Mouse (Mus musculus): Measurements from ENCODE around the gene Acadvl. TPM values are rescaled to one million over a fixed set of nuclear protein-coding genes. Genes with fewer than 3 reads are reported as not detected.

Acadvl gene
- polyA plus RNA-seq (2014; fragmentation: Illumina TruSeq; extraction: RNeasy Lipid Tissue Mini Kit (QIAGEN cat#74804); ENCODE audit: low read depth, low replicate concordance) = 27.3 TPM

DNA sequence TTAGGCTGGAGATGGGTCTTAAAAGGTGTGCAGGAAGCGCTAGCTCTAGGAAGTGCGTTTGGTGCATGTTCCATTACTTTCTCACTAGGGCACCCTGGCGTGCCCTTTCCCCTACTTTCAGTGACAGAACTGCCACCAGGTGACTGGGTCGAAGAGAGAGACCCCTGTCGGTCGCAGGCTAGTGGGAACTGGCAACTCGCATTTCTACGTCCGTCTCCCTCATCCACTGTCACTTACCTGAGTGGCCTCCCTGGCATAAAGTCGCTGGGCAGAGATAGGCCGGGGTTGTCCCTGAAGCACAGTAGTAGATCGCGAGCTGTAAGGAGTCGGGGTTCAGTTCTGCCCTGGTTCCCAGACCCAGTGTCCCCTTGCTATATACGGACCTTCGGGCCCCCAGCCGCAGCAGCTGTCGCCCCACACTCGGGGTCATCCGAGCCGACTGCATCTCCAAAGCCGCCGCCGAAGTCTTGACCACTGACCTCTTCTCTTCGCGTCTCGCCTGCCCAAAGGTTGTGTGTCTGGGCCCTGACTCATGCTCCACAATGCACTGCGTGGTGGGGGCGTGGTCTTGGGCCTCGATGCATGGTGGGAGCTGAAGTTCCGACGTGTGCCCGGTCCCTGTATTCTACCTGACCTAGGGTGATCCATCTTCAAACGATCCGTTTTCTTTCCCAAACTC, at the start of gene Acadvl:
Gene Acadvl (minus strand): TSS at position 532 of the 679 bp plus-strand sequence.

GRCm38 (mm10) chr11:70053898-70054570, 38.8 kb upstream of the Acadvl start, which contains the start of gene Asgr1:
Gene Asgr1, plus strand, starts transcription at chr11:70054085.

GRCm38 (mm10) chr11:70016669-70017068, 1.5 kb upstream of the Acadvl start, which contains the start of gene Dlg4:
Gene Dlg4, plus strand, starts transcription at chr11:70016942.

DNA sequence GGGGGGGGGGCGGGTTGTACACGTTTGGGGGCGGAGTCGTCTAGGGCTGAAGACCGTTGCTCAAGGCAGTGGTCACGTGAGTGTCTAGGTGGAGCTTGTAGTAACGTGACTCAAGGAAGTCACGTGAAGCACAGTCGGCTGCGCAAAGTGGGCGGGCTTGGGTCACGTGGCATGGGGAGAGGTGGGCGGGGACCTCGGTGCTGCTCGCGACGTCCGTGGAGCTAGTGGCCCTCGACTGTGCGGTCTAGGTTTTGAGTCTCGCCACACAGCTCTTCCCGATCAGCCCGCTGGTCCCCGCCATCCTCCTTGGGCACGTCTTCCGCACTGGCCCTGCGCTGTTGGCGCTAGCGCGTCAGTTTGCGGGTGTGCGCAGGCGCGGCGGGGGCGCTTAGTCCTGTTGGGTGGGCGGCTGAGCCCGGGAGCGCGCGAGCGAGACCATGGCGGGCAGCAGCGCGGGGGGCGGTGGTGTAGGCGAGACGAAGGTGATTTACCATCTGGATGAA, 14.8 kb downstream of the Acadvl start, which contains the start of gene Dvl2:
Gene Dvl2 (plus strand): TSS at position 200 of the 503 bp plus-strand sequence.

GRCm38 (mm10) chr11:69995391-69995960, 19.7 kb downstream of the Acadvl start, which contains the start of gene Phf23:
Gene Phf23, plus strand, starts transcription at chr11:69995777.

GRCm38 (mm10) chr11:69990850-69991691, 24.1 kb downstream of the Acadvl start, which contains the start of gene Gabarap:
Gene Gabarap, plus strand, starts transcription at chr11:69991143.

DNA sequence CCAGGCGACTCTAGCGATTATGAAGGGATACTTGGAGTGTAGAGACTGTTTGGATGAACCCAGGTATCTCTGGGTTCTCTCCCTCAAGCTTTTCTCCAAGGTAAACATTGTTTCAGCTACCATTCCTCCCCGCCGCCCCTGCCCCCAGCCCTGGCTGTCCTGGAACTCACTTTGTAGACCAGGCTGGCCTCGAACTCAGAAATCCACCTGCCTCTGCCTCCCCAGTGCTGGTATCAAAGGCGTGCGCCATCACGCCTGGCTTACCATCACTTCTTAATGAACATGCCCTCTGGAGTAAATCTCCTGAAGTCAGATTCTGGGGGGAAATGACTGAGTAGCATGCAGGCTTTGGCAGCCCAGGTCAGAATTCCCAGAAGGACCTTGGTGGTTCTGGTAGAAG, 33.0 kb downstream of the Acadvl start, which contains the start of gene Elp5:
Gene Elp5 (minus strand): TSS at position 293 of the 400 bp plus-strand sequence.

DNA sequence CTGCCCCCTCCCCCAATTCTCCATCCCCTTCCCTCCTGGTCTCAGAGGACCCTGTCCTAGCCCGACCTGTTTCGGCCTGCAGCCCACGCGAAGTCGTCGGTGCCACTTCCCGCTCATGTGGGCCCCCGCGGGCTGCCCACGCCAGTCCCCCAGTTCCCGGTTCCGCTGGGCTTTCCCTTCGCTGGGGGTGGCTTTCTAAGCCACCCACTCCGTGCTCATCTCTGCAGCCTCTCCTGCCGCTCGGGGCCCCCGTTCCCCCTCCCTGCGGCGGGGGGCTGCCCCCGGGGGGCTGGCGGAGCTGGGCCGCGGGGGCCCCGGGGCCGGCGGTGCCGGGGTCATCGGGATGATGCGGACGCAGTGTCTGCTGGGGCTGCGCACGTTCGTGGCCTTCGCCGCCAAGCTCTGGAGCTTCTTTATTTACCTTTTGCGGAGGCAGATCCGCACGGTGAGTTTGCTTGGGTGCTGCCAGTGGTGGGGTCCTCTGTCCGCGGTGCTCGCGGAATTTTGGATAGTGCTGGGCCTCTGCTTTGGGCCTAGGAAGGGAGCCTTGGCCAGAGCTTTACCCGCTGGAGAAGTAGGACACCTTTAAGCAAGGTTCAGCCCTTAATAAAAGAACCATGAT, 34.0 kb downstream of the Acadvl start, which contains the start of gene Ctdnep1:
Gene Ctdnep1 (plus strand): TSS at position 16 of the 622 bp plus-strand sequence.

DNA sequence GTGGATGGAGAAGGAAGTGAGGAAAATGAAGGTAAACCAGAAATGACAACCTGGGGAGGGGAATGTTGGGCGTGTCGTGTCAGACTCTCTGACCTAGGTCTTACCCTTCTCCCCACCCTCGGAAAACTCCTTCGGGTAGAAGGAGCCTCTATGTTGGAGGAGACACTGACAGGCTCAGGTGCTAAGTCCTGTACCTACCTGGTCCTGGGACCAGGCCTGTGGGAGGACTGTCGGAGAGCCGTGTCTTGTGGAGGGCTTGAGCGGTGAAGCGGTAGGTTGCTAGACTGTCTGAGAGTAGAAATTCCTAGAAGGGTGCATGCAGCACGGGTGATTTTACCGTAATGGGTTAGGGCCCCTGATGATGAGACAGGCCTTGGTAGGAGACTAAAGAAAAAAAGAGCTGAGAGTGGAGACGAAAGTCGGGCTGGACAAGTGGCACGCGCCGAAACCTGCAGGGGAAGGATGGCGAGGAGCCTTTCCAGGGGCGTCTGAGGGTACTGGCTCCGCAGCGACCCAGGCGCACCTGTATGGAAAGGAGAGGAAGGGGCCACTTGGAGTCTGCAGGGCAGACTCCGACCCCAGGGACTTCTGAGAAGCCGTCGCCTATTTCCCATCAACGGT, 50.5 kb downstream of the Acadvl start, which contains the start of gene Cldn7:
Gene Cldn7 (plus strand): TSS at position 130 of the 621 bp plus-strand sequence.

Other genes with a start within 250 kb of the Acadvl start
- gene Zbtb4, start 249.5 kb downstream of the Acadvl start, polyA plus RNA-seq (2014; fragmentation: Illumina TruSeq; extraction: RNeasy Lipid Tissue Mini Kit (QIAGEN cat#74804); ENCODE audit: low read depth, low replicate concordance) = 35.4 TPM
- 1.3 TPM for gene Chrnb1, start 219.5 kb downstream of the Acadvl start, polyA plus RNA-seq (2014; fragmentation: Illumina TruSeq; extraction: RNeasy Lipid Tissue Mini Kit (QIAGEN cat#74804); ENCODE audit: low read depth, low replicate concordance)
- gene Fgf11, start 213.6 kb downstream of the Acadvl start, polyA plus RNA-seq (2014; fragmentation: Illumina TruSeq; extraction: RNeasy Lipid Tissue Mini Kit (QIAGEN cat#74804); ENCODE audit: low read depth, low replicate concordance) = 5.0 TPM
- not detected for gene Tmem102, start 209.8 kb downstream of the Acadvl start, polyA plus RNA-seq (2014; fragmentation: Illumina TruSeq; extraction: RNeasy Lipid Tissue Mini Kit (QIAGEN cat#74804); ENCODE audit: low read depth, low replicate concordance)
- not detected for gene Gm39566, start 200.1 kb downstream of the Acadvl start, polyA plus RNA-seq (2014; fragmentation: Illumina TruSeq; extraction: RNeasy Lipid Tissue Mini Kit (QIAGEN cat#74804); ENCODE audit: low read depth, low replicate concordance)
- not detected for gene Spem2, start 196.9 kb downstream of the Acadvl start, polyA plus RNA-seq (2014; fragmentation: Illumina TruSeq; extraction: RNeasy Lipid Tissue Mini Kit (QIAGEN cat#74804); ENCODE audit: low read depth, low replicate concordance)
- gene Spem1, start 193.2 kb downstream of the Acadvl start, polyA plus RNA-seq (2014; fragmentation: Illumina TruSeq; extraction: RNeasy Lipid Tissue Mini Kit (QIAGEN cat#74804); ENCODE audit: low read depth, low replicate concordance) = not detected
- gene Nlgn2, start 177.6 kb downstream of the Acadvl start, polyA plus RNA-seq (2014; fragmentation: Illumina TruSeq; extraction: RNeasy Lipid Tissue Mini Kit (QIAGEN cat#74804); ENCODE audit: low read depth, low replicate concordance) = 1.5 TPM
- 24.3 TPM for gene Tmem256, start 176.9 kb downstream of the Acadvl start, polyA plus RNA-seq (2014; fragmentation: Illumina TruSeq; extraction: RNeasy Lipid Tissue Mini Kit (QIAGEN cat#74804); ENCODE audit: low read depth, low replicate concordance)
- 1.6 TPM for gene Plscr3, start 169.0 kb downstream of the Acadvl start, polyA plus RNA-seq (2014; fragmentation: Illumina TruSeq; extraction: RNeasy Lipid Tissue Mini Kit (QIAGEN cat#74804); ENCODE audit: low read depth, low replicate concordance)
- gene Tnk1, start 156.7 kb downstream of the Acadvl start, polyA plus RNA-seq (2014; fragmentation: Illumina TruSeq; extraction: RNeasy Lipid Tissue Mini Kit (QIAGEN cat#74804); ENCODE audit: low read depth, low replicate concordance) = not detected
- not detected for gene Tmem95, start 137.4 kb downstream of the Acadvl start, polyA plus RNA-seq (2014; fragmentation: Illumina TruSeq; extraction: RNeasy Lipid Tissue Mini Kit (QIAGEN cat#74804); ENCODE audit: low read depth, low replicate concordance)
- gene Kctd11, start 134.0 kb downstream of the Acadvl start, polyA plus RNA-seq (2014; fragmentation: Illumina TruSeq; extraction: RNeasy Lipid Tissue Mini Kit (QIAGEN cat#74804); ENCODE audit: low read depth, low replicate concordance) = 2.4 TPM
- not detected for gene Acap1, start 119.9 kb downstream of the Acadvl start, polyA plus RNA-seq (2014; fragmentation: Illumina TruSeq; extraction: RNeasy Lipid Tissue Mini Kit (QIAGEN cat#74804); ENCODE audit: low read depth, low replicate concordance)
- gene 2810408A11Rik, start 114.4 kb downstream of the Acadvl start, polyA plus RNA-seq (2014; fragmentation: Illumina TruSeq; extraction: RNeasy Lipid Tissue Mini Kit (QIAGEN cat#74804); ENCODE audit: low read depth, low replicate concordance) = not detected
- 3.1 TPM for gene Neurl4, start 114.3 kb downstream of the Acadvl start, polyA plus RNA-seq (2014; fragmentation: Illumina TruSeq; extraction: RNeasy Lipid Tissue Mini Kit (QIAGEN cat#74804); ENCODE audit: low read depth, low replicate concordance)
- 22.9 TPM for gene Gps2, start 101.5 kb downstream of the Acadvl start, polyA plus RNA-seq (2014; fragmentation: Illumina TruSeq; extraction: RNeasy Lipid Tissue Mini Kit (QIAGEN cat#74804); ENCODE audit: low read depth, low replicate concordance)
- 242 TPM for gene Eif5a, start 93.5 kb downstream of the Acadvl start, polyA plus RNA-seq (2014; fragmentation: Illumina TruSeq; extraction: RNeasy Lipid Tissue Mini Kit (QIAGEN cat#74804); ENCODE audit: low read depth, low replicate concordance)
- gene Ybx2, start 79.6 kb downstream of the Acadvl start, polyA plus RNA-seq (2014; fragmentation: Illumina TruSeq; extraction: RNeasy Lipid Tissue Mini Kit (QIAGEN cat#74804); ENCODE audit: low read depth, low replicate concordance) = 1.4 TPM
- 2.4 TPM for gene Slc2a4, start 67.2 kb downstream of the Acadvl start, polyA plus RNA-seq (2014; fragmentation: Illumina TruSeq; extraction: RNeasy Lipid Tissue Mini Kit (QIAGEN cat#74804); ENCODE audit: low read depth, low replicate concordance)
- not detected for gene Cldn7, start 50.6 kb downstream of the Acadvl start, polyA plus RNA-seq (2014; fragmentation: Illumina TruSeq; extraction: RNeasy Lipid Tissue Mini Kit (QIAGEN cat#74804); ENCODE audit: low read depth, low replicate concordance)
- gene Ctdnep1, start 34.3 kb downstream of the Acadvl start, polyA plus RNA-seq (2014; fragmentation: Illumina TruSeq; extraction: RNeasy Lipid Tissue Mini Kit (QIAGEN cat#74804); ENCODE audit: low read depth, low replicate concordance) = 46.8 TPM
- gene Elp5, start 32.9 kb downstream of the Acadvl start, polyA plus RNA-seq (2014; fragmentation: Illumina TruSeq; extraction: RNeasy Lipid Tissue Mini Kit (QIAGEN cat#74804); ENCODE audit: low read depth, low replicate concordance) = 17.4 TPM
- gene Gabarap, start 24.3 kb downstream of the Acadvl start, polyA plus RNA-seq (2014; fragmentation: Illumina TruSeq; extraction: RNeasy Lipid Tissue Mini Kit (QIAGEN cat#74804); ENCODE audit: low read depth, low replicate concordance) = 525 TPM
- gene Phf23, start 19.6 kb downstream of the Acadvl start, polyA plus RNA-seq (2014; fragmentation: Illumina TruSeq; extraction: RNeasy Lipid Tissue Mini Kit (QIAGEN cat#74804); ENCODE audit: low read depth, low replicate concordance) = 20.2 TPM
- 0.76 TPM for gene Dvl2, start 14.8 kb downstream of the Acadvl start, polyA plus RNA-seq (2014; fragmentation: Illumina TruSeq; extraction: RNeasy Lipid Tissue Mini Kit (QIAGEN cat#74804); ENCODE audit: low read depth, low replicate concordance)
- gene Dlg4, start 1.5 kb upstream of the Acadvl start, polyA plus RNA-seq (2014; fragmentation: Illumina TruSeq; extraction: RNeasy Lipid Tissue Mini Kit (QIAGEN cat#74804); ENCODE audit: low read depth, low replicate concordance) = 1.6 TPM
- not detected for gene Asgr1, start 38.7 kb upstream of the Acadvl start, polyA plus RNA-seq (2014; fragmentation: Illumina TruSeq; extraction: RNeasy Lipid Tissue Mini Kit (QIAGEN cat#74804); ENCODE audit: low read depth, low replicate concordance)
- not detected for gene Asgr2, start 77.2 kb upstream of the Acadvl start, polyA plus RNA-seq (2014; fragmentation: Illumina TruSeq; extraction: RNeasy Lipid Tissue Mini Kit (QIAGEN cat#74804); ENCODE audit: low read depth, low replicate concordance)
- gene Mgl2, start 114.9 kb upstream of the Acadvl start, polyA plus RNA-seq (2014; fragmentation: Illumina TruSeq; extraction: RNeasy Lipid Tissue Mini Kit (QIAGEN cat#74804); ENCODE audit: low read depth, low replicate concordance) = 2.5 TPM
- gene Clec10a, start 140.8 kb upstream of the Acadvl start, polyA plus RNA-seq (2014; fragmentation: Illumina TruSeq; extraction: RNeasy Lipid Tissue Mini Kit (QIAGEN cat#74804); ENCODE audit: low read depth, low replicate concordance) = not detected
- gene Slc16a11, start 197.3 kb upstream of the Acadvl start, polyA plus RNA-seq (2014; fragmentation: Illumina TruSeq; extraction: RNeasy Lipid Tissue Mini Kit (QIAGEN cat#74804); ENCODE audit: low read depth, low replicate concordance) = not detected
- 2.2 TPM for gene Slc16a13, start 205.7 kb upstream of the Acadvl start, polyA plus RNA-seq (2014; fragmentation: Illumina TruSeq; extraction: RNeasy Lipid Tissue Mini Kit (QIAGEN cat#74804); ENCODE audit: low read depth, low replicate concordance)
- 13.0 TPM for gene Bcl6b, start 214.4 kb upstream of the Acadvl start, polyA plus RNA-seq (2014; fragmentation: Illumina TruSeq; extraction: RNeasy Lipid Tissue Mini Kit (QIAGEN cat#74804); ENCODE audit: low read depth, low replicate concordance)
- gene 0610010K14Rik, start 222.5 kb upstream of the Acadvl start, polyA plus RNA-seq (2014; fragmentation: Illumina TruSeq; extraction: RNeasy Lipid Tissue Mini Kit (QIAGEN cat#74804); ENCODE audit: low read depth, low replicate concordance) = 2.4 TPM
- 1.9 TPM for gene Gm21988, start 224.4 kb upstream of the Acadvl start, polyA plus RNA-seq (2014; fragmentation: Illumina TruSeq; extraction: RNeasy Lipid Tissue Mini Kit (QIAGEN cat#74804); ENCODE audit: low read depth, low replicate concordance)
- gene Rnasek, start 224.4 kb upstream of the Acadvl start, polyA plus RNA-seq (2014; fragmentation: Illumina TruSeq; extraction: RNeasy Lipid Tissue Mini Kit (QIAGEN cat#74804); ENCODE audit: low read depth, low replicate concordance) = 48.7 TPM
- 0.87 TPM for gene Alox12, start 239.9 kb upstream of the Acadvl start, polyA plus RNA-seq (2014; fragmentation: Illumina TruSeq; extraction: RNeasy Lipid Tissue Mini Kit (QIAGEN cat#74804); ENCODE audit: low read depth, low replicate concordance)